Mouse (Mus musculus) neural tube, embryonic 14.5 days (tissue): ENCODE measurements around the gene Fam131c. TPM values are rescaled to one million over a fixed set of nuclear protein-coding genes. Genes with fewer than 3 reads are reported as not detected.
A peak's percentile ranks its signal among the peaks of the same experiment; 100 is the strongest.

ENCODE experiments used
- ATAC-seq: fragments of 200-750 bp; cut with Nextera tagmentation; 2 replicates; pipeline ENCODE4 v1.8.0; 2017; ENCODE audit warnings: low read depth, mild to moderate bottlenecking, moderate TSS enrichment, moderate library complexity
- H3K27ac ChIP-seq: fragments of 300-500 bp; sonication (generic); 2 replicates; pipeline ENCODE4 v1.5.1; 2014; ENCODE audit warnings: low read depth, mild to moderate bottlenecking, control low read depth, low read length, moderate library complexity, mixed read lengths
- H3K27me3 ChIP-seq: fragments of 300-500 bp; sonication (generic); 2 replicates; pipeline ENCODE4 v1.6.1; 2014; ENCODE audit warnings: low read length; ENCODE audit not compliant: control insufficient read depth, insufficient read depth
- H3K36me3 ChIP-seq: fragments of 300-500 bp; sonication (generic); 2 replicates; pipeline ENCODE4 v1.6.1; 2014; ENCODE audit warnings: low read length, mixed read lengths; ENCODE audit not compliant: control insufficient read depth, insufficient read depth
- H3K4me1 ChIP-seq: fragments of 300-500 bp; sonication (generic); 2 replicates; pipeline ENCODE4 v1.6.1; 2014; ENCODE audit warnings: low read length; ENCODE audit not compliant: control insufficient read depth, insufficient read depth
- H3K4me2 ChIP-seq: fragments of 300-500 bp; sonication (generic); 2 replicates; pipeline ENCODE4 v1.6.1; 2014; ENCODE audit warnings: mild to moderate bottlenecking, low read depth, low read length, control low read depth
- H3K4me3 ChIP-seq: fragments of 300-500 bp; sonication (generic); 2 replicates; pipeline ENCODE4 v1.5.1; 2014; ENCODE audit warnings: low read depth, low read length, control low read depth, mixed read lengths
- H3K9ac ChIP-seq: fragments of 300-500 bp; sonication (generic); replicated peaks from 2 replicates; pipeline ENCODE4 v1.6.1; 2014; ENCODE audit warnings: low read depth, mild to moderate bottlenecking, control low read depth, low read length, mixed read lengths
- H3K9me3 ChIP-seq: fragments of 300-500 bp; sonication (generic); 2 replicates; pipeline ENCODE4 v1.6.1; 2016; ENCODE audit warnings: low read length; ENCODE audit not compliant: control insufficient read depth
- WGBS: fragments of 180-500 bp; shearing (Covaris S2); extraction: QIAGEN DNeasy Blood & Tissue Kit; methylation state at CpG from one replicate; pipeline ENCODE4 v1.1.7; 2014; 5-methylcytosine and 5-hydroxymethylcytosine counted together
- polyA plus RNA-seq: library from polyadenylated mRNA; unstranded; fragments of >200 nt; fragmentation: Nextera tagmentation; extraction: Ambion mirVana; gene quantifications from 2 replicates; pipeline ENCODE4 v1.2.1, GENCODE M21; 2014

The Fam131c gene
- polyA plus RNA-seq, 1 experiment from 2014 or later, result 47.7 TPM

DNA sequence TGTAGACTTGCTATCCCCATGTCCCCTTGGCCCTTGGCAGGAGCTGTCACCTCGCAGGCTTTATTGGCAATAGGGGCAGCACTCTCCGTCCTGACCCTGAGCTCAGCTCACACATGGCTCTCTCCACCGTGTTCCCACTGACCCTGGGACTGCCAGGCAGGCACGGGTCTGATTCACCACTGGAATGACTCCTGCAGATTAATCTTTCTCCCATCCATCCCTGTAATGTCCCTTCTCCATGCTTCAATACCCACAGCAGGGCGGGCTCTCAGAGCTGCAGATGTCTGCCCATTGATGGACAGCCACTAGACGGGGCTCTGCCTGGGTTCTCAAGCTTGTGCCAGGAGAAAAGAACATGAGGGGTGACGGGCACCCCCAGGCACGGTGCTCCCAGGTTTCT, 2.9 kb upstream of the Fam131c start:
- 56% methylated on average over 8 of the region's 8 CpGs for WGBS
- Histone ChIP-seq H3K27ac (no peak overlapping the region), H3K36me3 (no peaks in the 10 kb centered on the region), H3K4me1 (no peaks in the 10 kb centered on the region), H3K4me2 (no peak overlapping the region), H3K4me3 (no peak overlapping the region), H3K27me3 (peaks cover 2% of the 10 kb centered on the region; the same call in 1 of the 2 replicates), H3K9ac (no peak overlapping the region), H3K9me3 (no peaks in the 10 kb centered on the region)
- ATAC-seq, result no peak

DNA sequence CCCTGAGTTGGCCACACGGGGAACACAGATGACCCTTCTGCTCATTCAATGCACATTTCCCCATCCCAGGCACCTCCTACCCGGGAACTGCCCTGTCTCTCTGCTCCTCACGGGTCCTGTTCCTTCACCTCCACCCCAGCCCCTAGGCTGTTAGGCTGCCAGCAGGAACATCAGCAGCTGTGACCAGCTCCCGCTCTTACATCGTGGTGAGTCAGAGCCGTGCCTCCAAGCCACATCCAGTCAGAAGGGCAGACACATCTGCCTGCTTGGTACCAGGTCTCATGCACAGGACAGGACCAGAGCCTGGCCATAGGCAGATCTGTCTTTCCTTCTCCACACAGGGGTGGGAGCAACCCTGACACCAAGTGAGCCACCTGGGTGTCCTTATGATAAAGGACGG, 2.1 kb upstream of the Fam131c start:
- Histone ChIP-seq H3K9me3 (no peaks in the 10 kb centered on the region), H3K4me2 (no peak overlapping the region), H3K27me3 (peaks cover 2% of the 10 kb centered on the region; the same call in 1 of the 2 replicates), H3K36me3 (no peaks in the 10 kb centered on the region), H3K27ac (no peak overlapping the region), H3K9ac (no peak overlapping the region), H3K4me1 (no peaks in the 10 kb centered on the region), H3K4me3 (no peak overlapping the region)
- WGBS, result 53% methylated on average over 7 of the region's 7 CpGs
- ATAC-seq, result no peak

DNA sequence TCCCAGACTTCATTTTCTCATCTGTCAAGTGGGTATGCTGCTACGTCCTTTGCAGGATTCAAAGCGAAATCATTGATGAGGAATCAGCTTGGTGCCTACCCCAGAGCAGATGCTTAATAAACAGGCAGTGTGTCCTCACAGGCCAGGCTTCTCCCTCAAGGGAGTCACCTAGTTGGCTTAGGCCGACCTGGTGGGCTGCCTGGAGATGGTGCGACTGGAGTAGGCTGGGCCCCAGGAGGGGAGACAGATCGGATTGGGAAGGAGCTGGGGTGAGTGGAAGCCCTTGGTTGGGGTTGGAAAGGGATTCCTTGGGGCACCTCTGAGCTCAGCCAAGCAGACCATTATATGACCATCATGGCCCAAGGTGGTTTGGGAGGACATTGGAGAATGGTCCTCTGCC, 4.4 kb downstream of the Fam131c start:
- no peak overlapping the region for H3K27ac ChIP-seq
- 97% methylated on average over 5 of the region's 5 CpGs for WGBS
- no peak for ATAC-seq

DNA sequence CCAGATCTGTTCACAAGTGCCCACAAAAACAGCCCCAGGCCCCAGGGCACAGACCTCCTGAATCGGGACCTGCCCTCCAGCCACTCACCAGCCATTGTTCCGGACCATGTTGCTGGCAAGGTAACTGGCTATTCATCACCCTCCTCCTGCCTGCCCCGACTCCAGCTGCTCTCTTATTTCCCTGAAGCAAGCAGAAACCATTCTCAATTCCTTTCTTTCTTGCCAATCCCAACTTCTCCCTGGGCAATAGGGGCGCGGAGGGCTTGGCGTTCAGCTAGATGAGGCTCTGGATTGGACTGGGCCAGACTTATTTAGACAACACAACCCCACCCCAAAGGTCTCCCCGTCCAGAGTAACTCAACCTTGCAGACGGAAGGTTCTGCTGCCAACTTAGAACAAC, 11.7 kb downstream of the Fam131c start:
- no peak overlapping the region for H3K27ac ChIP-seq
- H3K27me3 ChIP-seq, result peaks cover 15% of the 10 kb centered on the region; the same call in 1 of the 2 replicates
- no peaks in the 10 kb centered on the region for H3K9me3 ChIP-seq
- no peak for ATAC-seq
- 32% methylated on average over 8 of the region's 8 CpGs for WGBS
- H3K36me3 ChIP-seq, result no peaks in the 10 kb centered on the region
- no peak overlapping the region for H3K9ac ChIP-seq
- H3K4me2 ChIP-seq, result no peak overlapping the region
- no peak overlapping the region for H3K4me3 ChIP-seq
- H3K4me1 ChIP-seq, result no peaks in the 10 kb centered on the region; the same call in 1 of the 2 replicates

More for the DNA sequence above, 4.4 kb downstream of the Fam131c start:
- Histone ChIP-seq H3K4me2 (no peak overlapping the region), H3K9me3 (no peaks in the 10 kb centered on the region), H3K36me3 (no peaks in the 10 kb centered on the region), H3K4me1 (no peaks in the 10 kb centered on the region), H3K4me3 (no peak overlapping the region), H3K27me3 (peaks cover 2% of the 10 kb centered on the region; the same call in 1 of the 2 replicates), H3K9ac (no peak overlapping the region)

DNA sequence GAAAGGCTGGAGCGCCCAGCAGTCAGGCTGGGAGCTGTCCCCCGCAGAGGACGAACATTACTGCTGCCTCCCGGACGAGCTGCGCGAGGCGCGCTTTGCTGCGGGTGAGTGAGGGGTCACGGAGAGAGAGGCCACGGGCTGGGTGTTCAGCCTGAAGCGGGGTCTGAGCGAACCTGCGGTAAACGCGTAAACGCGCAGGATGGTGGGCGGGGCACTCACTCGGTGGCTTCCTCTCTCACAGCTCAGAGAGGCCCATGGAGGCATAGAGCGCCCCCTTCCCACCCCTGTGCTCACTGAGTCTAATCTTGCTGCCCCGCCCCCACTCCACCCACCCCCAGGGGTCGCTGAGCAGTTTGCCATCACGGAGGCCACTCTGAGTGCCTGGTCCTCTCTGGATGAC, 14.4 kb downstream of the Fam131c start:
- H3K9ac ChIP-seq, result 0 out of 2 replicates have a peak overlapping the region, but pooled peaks have one; percentile 32

DNA sequence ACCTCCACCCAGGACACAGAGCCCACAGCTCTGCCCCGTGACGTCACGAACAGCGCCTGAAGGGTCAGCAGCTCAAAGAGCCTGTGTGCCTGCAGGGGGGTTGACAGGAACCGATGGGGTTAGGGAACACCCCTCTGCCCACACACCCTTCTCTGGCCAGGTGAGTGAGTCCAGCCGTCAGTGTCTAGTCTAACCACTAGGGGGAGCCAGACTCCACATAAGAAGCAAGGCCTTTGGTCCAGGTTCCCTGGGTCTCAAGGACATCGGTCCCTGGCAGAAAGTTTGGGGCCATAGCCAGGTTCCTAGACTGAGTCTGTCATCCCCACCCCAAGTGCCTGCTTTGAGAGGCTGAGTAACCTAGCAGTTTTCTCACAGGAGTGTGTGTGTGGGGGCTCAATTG, 17.3 kb downstream of the Fam131c start:
- Histone ChIP-seq H3K36me3 (no peaks in the 10 kb centered on the region), H3K27ac (no peak overlapping the region), H3K4me3 (no peak overlapping the region), H3K4me2 (no peak overlapping the region), H3K4me1 (no peaks in the 10 kb centered on the region; the same call in 1 of the 2 replicates), H3K27me3 (peaks cover 15% of the 10 kb centered on the region; the same call in 1 of the 2 replicates), H3K9me3 (no peaks in the 10 kb centered on the region), H3K9ac (no peak overlapping the region)
- no peak for ATAC-seq
- whole genome bisulfite sequencing, result 0% methylated on average over 7 of the region's 7 CpGs

More for the DNA sequence above, 14.4 kb downstream of the Fam131c start:
- H3K27ac ChIP-seq, result no peak overlapping the region
- peak overlapping the region; percentile 42 for H3K4me2 ChIP-seq
- ATAC-seq, result no peak
- no peaks in the 10 kb centered on the region for H3K36me3 ChIP-seq
- 0 out of 2 replicates have a peak overlapping the region, but pooled peaks have one; percentile 16 for H3K4me3 ChIP-seq
- H3K4me1 ChIP-seq, result no peaks in the 10 kb centered on the region; the same call in 1 of the 2 replicates
- WGBS, result 3% methylated on average over 23 of the region's 25 CpGs
- H3K27me3 ChIP-seq, result peaks cover 15% of the 10 kb centered on the region; the same call in 1 of the 2 replicates
- no peaks in the 10 kb centered on the region for H3K9me3 ChIP-seq

DNA sequence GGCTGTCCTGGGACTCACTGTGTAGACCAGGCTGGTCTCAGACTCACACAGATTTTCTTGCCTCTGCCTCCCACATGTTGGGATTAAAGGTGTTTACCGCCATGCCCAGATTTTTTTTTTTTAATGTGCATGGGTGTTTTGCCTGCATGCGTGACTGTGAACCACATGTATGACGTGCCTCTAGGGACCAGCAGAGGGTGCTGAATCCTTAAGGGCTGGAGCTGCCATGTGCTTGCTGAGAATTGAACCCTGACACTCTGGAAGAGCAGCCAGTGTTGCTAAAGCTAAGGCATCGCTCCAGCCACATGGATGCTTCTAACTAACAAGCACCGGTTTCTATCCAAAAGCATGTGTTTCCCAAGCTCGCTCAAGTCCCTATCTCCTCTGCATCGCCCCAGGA, 18.1 kb downstream of the Fam131c start:
- H3K9me3 ChIP-seq, result no peaks in the 10 kb centered on the region

DNA sequence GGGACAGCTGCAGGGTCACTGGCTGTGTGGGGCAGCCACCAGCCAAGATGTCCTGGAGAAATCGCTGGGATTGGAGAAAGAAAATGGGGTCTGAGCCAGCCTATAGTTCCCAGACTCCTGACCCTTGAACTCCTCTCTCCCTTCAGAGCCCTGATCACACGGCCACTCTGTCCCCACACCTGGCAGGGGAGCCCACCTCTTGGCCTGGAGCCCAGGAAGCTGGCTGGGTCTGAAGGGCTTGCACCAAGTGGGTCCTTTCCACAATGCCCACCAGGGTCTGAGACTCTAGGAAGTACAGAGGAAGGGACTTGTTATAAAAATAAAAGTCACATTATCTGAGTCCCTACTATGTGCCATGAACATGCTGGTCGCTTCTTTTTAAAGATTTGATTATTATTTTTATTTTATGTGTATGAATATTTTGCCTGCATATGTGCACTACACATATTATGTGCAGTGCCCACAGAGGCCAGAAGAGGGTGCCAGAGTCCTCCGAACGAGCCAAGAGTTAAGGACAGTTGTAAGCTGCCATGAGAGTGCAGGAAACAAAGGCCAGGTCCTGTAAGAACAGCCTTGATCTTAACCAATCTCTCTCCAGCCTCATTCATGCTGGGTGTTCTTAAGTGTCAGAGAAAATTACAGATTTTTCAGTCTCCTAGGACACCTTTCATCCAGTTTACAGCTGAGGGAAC, 19.2 kb downstream of the Fam131c start:
- no peak overlapping the region for H3K27ac ChIP-seq
- H3K4me3 ChIP-seq, result no peak overlapping the region
- H3K9ac ChIP-seq, result no peak overlapping the region
- no peaks in the 10 kb centered on the region for H3K9me3 ChIP-seq
- no peaks in the 10 kb centered on the region; the same call in 1 of the 2 replicates for H3K4me1 ChIP-seq
- H3K27me3 ChIP-seq, result peaks cover 11% of the 10 kb centered on the region; the same call in 1 of the 2 replicates
- no peak overlapping the region for H3K4me2 ChIP-seq
- no peaks in the 10 kb centered on the region for H3K36me3 ChIP-seq
- ATAC-seq, result no peak
- 22% methylated on average over 5 of the region's 5 CpGs for WGBS

More for the DNA sequence above, 18.1 kb downstream of the Fam131c start:
- Histone ChIP-seq H3K4me1 (no peaks in the 10 kb centered on the region; the same call in 1 of the 2 replicates), H3K27me3 (peaks cover 15% of the 10 kb centered on the region; the same call in 1 of the 2 replicates), H3K9ac (no peak overlapping the region), H3K4me2 (no peak overlapping the region), H3K27ac (no peak overlapping the region), H3K36me3 (no peaks in the 10 kb centered on the region), H3K4me3 (no peak overlapping the region)
- 76% methylated on average over 7 of the region's 7 CpGs for WGBS
- ATAC-seq, result no peak

DNA sequence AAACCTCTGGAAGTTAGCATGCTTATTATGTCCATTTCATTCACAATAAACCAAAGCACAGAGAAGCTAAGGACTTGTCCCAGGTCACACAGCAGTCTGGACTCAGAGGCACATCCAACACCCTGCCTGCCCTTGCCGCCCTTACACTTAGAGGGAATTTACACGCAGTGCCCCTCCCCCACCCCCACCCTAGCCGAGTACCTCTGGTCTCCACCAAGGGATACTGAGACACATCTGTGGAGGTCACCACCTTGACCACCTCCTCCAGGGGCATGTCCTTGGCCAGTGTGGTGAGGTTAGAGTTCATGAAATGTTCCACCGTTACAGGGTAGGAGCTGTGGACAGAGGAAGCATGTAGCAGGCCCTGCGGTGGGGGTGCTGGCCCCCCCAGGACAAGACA, 19.9 kb downstream of the Fam131c start:
- ATAC-seq, result no peak
- Histone ChIP-seq H3K27ac (no peak overlapping the region), H3K9me3 (no peaks in the 10 kb centered on the region), H3K36me3 (no peaks in the 10 kb centered on the region), H3K4me2 (no peak overlapping the region), H3K27me3 (peaks cover 9% of the 10 kb centered on the region; the same call in 1 of the 2 replicates), H3K4me3 (no peak overlapping the region), H3K4me1 (no peaks in the 10 kb centered on the region), H3K9ac (no peak overlapping the region)
- 69% methylated on average over 5 of the region's 5 CpGs for WGBS
